20 mouse cellular contexts compared by ENCODE assay signal in genomic region chr8:61244157-61244556, GRCm38 (mm10). TPM values are rescaled to one million over a fixed set of nuclear protein-coding genes. Genes with fewer than 3 reads are reported as not detected.
DNase-seq lines count a peak whose midpoint lies in the region; ATAC-seq and TF ChIP-seq lines count a peak whose summit lies in the region.
"Had no signal": no experiment of that assay in that cellular context is flagged by ENCODE, and none has a peak within 500 bp of the region (broad histone marks: within the 10 kb centered on the region; RNA-seq: fewer than 3 reads in every experiment).

No protein-coding gene starts in this region.

- WGBS in forebrain, postnatal 0 days, result 89% methylated on average over 7 of the region's 7 CpGs
- 91% methylated on average over 7 of the region's 7 CpGs for WGBS in forebrain, embryonic 12.5 days
- 90% methylated on average over 7 of the region's 7 CpGs for WGBS in midbrain, postnatal 0 days
- WGBS in midbrain, embryonic 13.5 days, result 94% methylated on average over 7 of the region's 7 CpGs
- WGBS in small intestine, adult 2 months, result 97% methylated on average over 7 of the region's 7 CpGs

- peak; percentile 9; the same call in 1 of the 2 replicates for TF ChIP-seq CTCF in forebrain, postnatal 0 days (IDR thresholded peaks at IDR 0.05; ENCODE audit: low read depth)
- TF ChIP-seq CTCF in layer of hippocampus, adult 2 months (conservative IDR thresholded peaks at IDR 0.05), result peak; percentile 53
- TF ChIP-seq CTCF in midbrain, postnatal 0 days (IDR thresholded peaks at IDR 0.05), result peak; percentile 20; the same call in 1 of the 2 replicates
- TF ChIP-seq CTCF in small intestine, adult 2 months (IDR thresholded peaks at IDR 0.05; ENCODE audit: extremely low read depth, insufficient read length, insufficient replicate concordance, low read depth, low read length), result peak; percentile 37; the same call in 1 of the 2 replicates

- H3K4me2 ChIP-seq in forebrain, postnatal 0 days (ENCODE audit: low read depth), result no peak overlapping the region
- H3K4me2 ChIP-seq in forebrain, embryonic 12.5 days, result no peak overlapping the region
- no peak overlapping the region for H3K4me2 ChIP-seq in midbrain, postnatal 0 days (ENCODE audit: low read depth, low read length, poor library complexity, severe bottlenecking)
- H3K4me2 ChIP-seq in midbrain, embryonic 13.5 days (replicated peaks), result no peak overlapping the region
- H3K4me2 ChIP-seq: embryonic facial prominence, embryonic 15.5 days; hindbrain, embryonic 15.5 days; limb, embryonic 13.5 days; midbrain, embryonic 11.5 days had no signal

- no peaks in the 10 kb centered on the region for H3K9me3 ChIP-seq in forebrain, postnatal 0 days (ENCODE audit: low read length)
- H3K9me3 ChIP-seq in forebrain, embryonic 12.5 days, result peaks cover 13% of the 10 kb centered on the region
- H3K9me3 ChIP-seq in midbrain, postnatal 0 days (ENCODE audit: low read length), result no peaks in the 10 kb centered on the region
- H3K9me3 ChIP-seq in midbrain, embryonic 13.5 days, result peaks cover 5% of the 10 kb centered on the region; the same call in 1 of the 2 replicates
- H3K9me3 ChIP-seq: hindbrain, embryonic 15.5 days had no signal

- no peaks in the 10 kb centered on the region for H3K36me3 ChIP-seq in forebrain, postnatal 0 days (ENCODE audit: insufficient read depth)
- peaks cover 20% of the 10 kb centered on the region for H3K36me3 ChIP-seq in forebrain, embryonic 12.5 days (replicated peaks)
- H3K36me3 ChIP-seq in midbrain, postnatal 0 days (ENCODE audit: insufficient read depth, low read length), result no peaks in the 10 kb centered on the region
- peaks cover 14% of the 10 kb centered on the region for H3K36me3 ChIP-seq in midbrain, embryonic 13.5 days
- no peaks in the 10 kb centered on the region for H3K36me3 ChIP-seq in small intestine, adult 2 months (ENCODE audit: control insufficient read depth, insufficient read depth, low read length)
- H3K36me3 ChIP-seq: hindbrain, embryonic 15.5 days had no signal

- H3K27me3 ChIP-seq in forebrain, postnatal 0 days (ENCODE audit: insufficient read depth, low read length), result no peaks in the 10 kb centered on the region
- no peaks in the 10 kb centered on the region for H3K27me3 ChIP-seq in forebrain, embryonic 12.5 days
- H3K27me3 ChIP-seq in midbrain, postnatal 0 days (ENCODE audit: insufficient read depth, low read length), result no peaks in the 10 kb centered on the region
- H3K27me3 ChIP-seq in midbrain, embryonic 13.5 days, result no peaks in the 10 kb centered on the region
- H3K27me3 ChIP-seq in small intestine, adult 2 months (ENCODE audit: control insufficient read depth, insufficient read depth, low read length), result no peaks in the 10 kb centered on the region
- H3K27me3 ChIP-seq: CH12.LX; embryonic facial prominence, embryonic 15.5 days; heart, embryonic 13.5 days; hindbrain, embryonic 15.5 days; limb, embryonic 13.5 days had no signal

- no peak for TF ChIP-seq POLR2A in small intestine, adult 2 months (IDR thresholded peaks at IDR 0.05; ENCODE audit: low read depth, low read length)

- no peaks in the 10 kb centered on the region for H3K4me1 ChIP-seq in forebrain, postnatal 0 days (ENCODE audit: insufficient read depth)
- peaks cover 18% of the 10 kb centered on the region for H3K4me1 ChIP-seq in forebrain, embryonic 12.5 days
- H3K4me1 ChIP-seq in midbrain, postnatal 0 days (ENCODE audit: insufficient read depth, low read length), result no peaks in the 10 kb centered on the region
- H3K4me1 ChIP-seq in midbrain, embryonic 13.5 days (replicated peaks), result peaks cover 21% of the 10 kb centered on the region
- peaks cover 16% of the 10 kb centered on the region; the same call in 1 of the 2 replicates for H3K4me1 ChIP-seq in small intestine, adult 2 months (ENCODE audit: control insufficient read depth, insufficient read depth, insufficient read length, low read length)
- H3K4me1 ChIP-seq: embryonic facial prominence, embryonic 15.5 days had no signal

- no peak overlapping the region for H3K27ac ChIP-seq in forebrain, postnatal 0 days (ENCODE audit: low read depth, low read length)
- no peak overlapping the region for H3K27ac ChIP-seq in forebrain, embryonic 12.5 days
- no peak overlapping the region for H3K27ac ChIP-seq in layer of hippocampus, adult 2 months
- H3K27ac ChIP-seq in midbrain, postnatal 0 days (ENCODE audit: low read depth, low read length), result no peak overlapping the region
- H3K27ac ChIP-seq in midbrain, embryonic 13.5 days, result no peak overlapping the region
- H3K27ac ChIP-seq in small intestine, adult 2 months (ENCODE audit: insufficient read depth, low read depth, low read length), result no peak overlapping the region
- H3K27ac ChIP-seq: embryonic facial prominence, embryonic 15.5 days; hindbrain, embryonic 15.5 days; limb, embryonic 13.5 days had no signal

- ATAC-seq in forebrain, postnatal 0 days, result no peak
- no peak for ATAC-seq in forebrain, embryonic 12.5 days (ENCODE audit: low FRiP score)
- no peak for ATAC-seq in midbrain, postnatal 0 days (ENCODE audit: low FRiP score)
- no peak for ATAC-seq in midbrain, embryonic 13.5 days

- no peak for DNase-seq in forebrain, postnatal 0 days
- DNase-seq in layer of hippocampus, adult 2 months (ENCODE audit: low spot score in 2 of 2), result no peak
- DNase-seq in layer of hippocampus, adult 9-10 months (ENCODE audit: low spot score), result no peak
- no peak for DNase-seq in midbrain, postnatal 0 days (ENCODE audit: low spot score)
- DNase-seq in spleen, adult 18-20 months, result no peak
- DNase-seq: adrenal gland, postnatal 25 days; cerebellum, adult 18-20 months; cerebellum, postnatal 36 days; kidney, adult 11 months; kidney, postnatal 25 days; layer of hippocampus, adult 9-11 months had no signal

- H3K9ac ChIP-seq in forebrain, postnatal 0 days, result no peak overlapping the region
- H3K9ac ChIP-seq in forebrain, embryonic 12.5 days, result no peak overlapping the region
- no peak overlapping the region for H3K9ac ChIP-seq in midbrain, postnatal 0 days (replicated peaks; ENCODE audit: low read length, poor library complexity, severe bottlenecking)
- no peak overlapping the region for H3K9ac ChIP-seq in midbrain, embryonic 13.5 days (replicated peaks)
- H3K9ac ChIP-seq: embryonic facial prominence, embryonic 15.5 days; heart, embryonic 13.5 days; hindbrain, embryonic 15.5 days; limb, embryonic 13.5 days had no signal

- no peak overlapping the region for H3K4me3 ChIP-seq in forebrain, postnatal 0 days (ENCODE audit: low read depth, low read length)
- no peak overlapping the region for H3K4me3 ChIP-seq in forebrain, embryonic 12.5 days (replicated peaks)
- H3K4me3 ChIP-seq in layer of hippocampus, adult 2 months, result no peak overlapping the region
- no peak overlapping the region for H3K4me3 ChIP-seq in midbrain, postnatal 0 days (ENCODE audit: low read depth, low read length)
- no peak overlapping the region for H3K4me3 ChIP-seq in midbrain, embryonic 13.5 days (replicated peaks)
- H3K4me3 ChIP-seq in small intestine, adult 2 months (ENCODE audit: low read depth, low read length), result no peak overlapping the region
- H3K4me3 ChIP-seq: embryonic facial prominence, embryonic 15.5 days; heart, embryonic 13.5 days; hindbrain, embryonic 15.5 days; limb, embryonic 13.5 days had no signal

RNA-seq across cellular contexts. Expression of gene Sh3rf1, which starts 20.5 kb away (rescaled TPM):
- 28.5 and 35.4 TPM in 2 replicates for total RNA-seq in forebrain, postnatal 0 days (2014; rRNA removed)
- 18.3 and 27.3 TPM in 2 replicates for polyA plus RNA-seq in forebrain, postnatal 0 days (2015; fragmentation: Nextera tagmentation; extraction: Ambion mirVana)
- polyA plus RNA-seq in forebrain, embryonic 12.5 days (2016; fragmentation: Nextera tagmentation; extraction: Ambion mirVana), result 30.2 and 31.3 TPM in 2 replicates
- total RNA-seq in layer of hippocampus, adult 2 months (2021), result 10 to 100 TPM; 66.7 to 67.5 TPM
- 37.5 and 39.8 TPM in 2 replicates for total RNA-seq in midbrain, postnatal 0 days (2014; rRNA removed)
- 23.9 and 24.3 TPM in 2 replicates for polyA plus RNA-seq in midbrain, postnatal 0 days (2015; fragmentation: Nextera tagmentation; extraction: Ambion mirVana)
- polyA plus RNA-seq in midbrain, embryonic 13.5 days (2015; fragmentation: Nextera tagmentation; extraction: Ambion mirVana), result 29.3 and 29.8 TPM in 2 replicates
- 8.5 and 18.3 TPM in 2 replicates for polyA plus RNA-seq in small intestine, adult 2 months (2012; rRNA removed)
